ENCODE assay signal across 19 mouse cellular contexts in genomic region chr6:64304709-64305476, GRCm38 (mm10).
DNase-seq lines count a peak whose midpoint lies in the region; ATAC-seq lines count a peak whose summit lies in the region.
"Had no signal": no experiment of that assay in that cellular context is flagged by ENCODE, and none has a peak within 500 bp of the region (broad histone marks: within the 10 kb centered on the region; RNA-seq: fewer than 3 reads in every experiment).

No protein-coding gene starts in this region.

- intact Hi-C loops in gastrocnemius, postnatal 14 days (cut with DNase I; ENCODE audit: low total_unique reads) = no loop called here

- H3K27ac ChIP-seq in forebrain, embryonic 14.5 days (ENCODE audit: low read depth, low read length) = no peak overlapping the region
- H3K27ac ChIP-seq in forebrain, embryonic 12.5 days = no peak overlapping the region
- no peak overlapping the region for H3K27ac ChIP-seq in hindbrain, embryonic 11.5 days (ENCODE audit: low read depth, low read length)
- H3K27ac ChIP-seq in hindbrain, embryonic 14.5 days = no peak overlapping the region
- H3K27ac ChIP-seq in midbrain, embryonic 12.5 days (replicated peaks) = no peak overlapping the region
- H3K27ac ChIP-seq in midbrain, embryonic 10.5 days (replicated peaks) = no peak overlapping the region
- no peak overlapping the region for H3K27ac ChIP-seq in midbrain, embryonic 15.5 days
- H3K27ac ChIP-seq: embryonic facial prominence, embryonic 13.5 days; heart, embryonic 10.5 days; intestine, embryonic 15.5 days had no signal

- ATAC-seq in forebrain, embryonic 14.5 days = peak; percentile 67; the same call in 1 of the 2 replicates
- ATAC-seq in forebrain, embryonic 12.5 days (ENCODE audit: low FRiP score) = no peak
- peak; percentile 68 for ATAC-seq in hindbrain, embryonic 11.5 days (ENCODE audit: low FRiP score)
- no peak; the same call in 1 of the 2 replicates for ATAC-seq in hindbrain, embryonic 14.5 days (ENCODE audit: low FRiP score)
- ATAC-seq in midbrain, embryonic 12.5 days (ENCODE audit: low FRiP score, low read depth) = peak; percentile 88
- peak; percentile 69 for ATAC-seq in midbrain, embryonic 15.5 days (replicated peaks)
- ATAC-seq: intestine, embryonic 15.5 days had no signal

- WGBS in forebrain, embryonic 14.5 days = 73% methylated on average over 2 of the region's 2 CpGs
- 77% methylated on average over 2 of the region's 2 CpGs for WGBS in forebrain, embryonic 12.5 days
- WGBS in hindbrain, embryonic 11.5 days = 75% methylated on average over 2 of the region's 2 CpGs
- WGBS in hindbrain, embryonic 14.5 days = 73% methylated on average over 2 of the region's 2 CpGs
- WGBS in midbrain, embryonic 12.5 days = 73% methylated on average over 2 of the region's 2 CpGs
- 72% methylated on average over 2 of the region's 2 CpGs for WGBS in midbrain, embryonic 10.5 days
- 59% methylated on average over 2 of the region's 2 CpGs for WGBS in midbrain, embryonic 15.5 days

- H3K9me3 ChIP-seq in forebrain, embryonic 14.5 days (replicated peaks; ENCODE audit: control insufficient read depth, low read length) = no peaks in the 10 kb centered on the region
- H3K9me3 ChIP-seq in forebrain, embryonic 12.5 days = no peaks in the 10 kb centered on the region
- H3K9me3 ChIP-seq in hindbrain, embryonic 11.5 days (ENCODE audit: control insufficient read depth, low read length) = no peaks in the 10 kb centered on the region
- H3K9me3 ChIP-seq in hindbrain, embryonic 14.5 days (ENCODE audit: control insufficient read depth, low read length) = no peaks in the 10 kb centered on the region
- H3K9me3 ChIP-seq in midbrain, embryonic 12.5 days = no peaks in the 10 kb centered on the region
- H3K9me3 ChIP-seq in midbrain, embryonic 10.5 days (replicated peaks) = no peaks in the 10 kb centered on the region
- H3K9me3 ChIP-seq in midbrain, embryonic 15.5 days = no peaks in the 10 kb centered on the region
- H3K9me3 ChIP-seq: embryonic facial prominence, embryonic 13.5 days; heart, embryonic 10.5 days; intestine, embryonic 15.5 days had no signal

- no peak overlapping the region for H3K9ac ChIP-seq in forebrain, embryonic 14.5 days (ENCODE audit: low read length)
- H3K9ac ChIP-seq in forebrain, embryonic 12.5 days = no peak overlapping the region
- H3K9ac ChIP-seq in hindbrain, embryonic 11.5 days (ENCODE audit: low read depth, low read length) = no peak overlapping the region
- no peak overlapping the region for H3K9ac ChIP-seq in hindbrain, embryonic 14.5 days
- H3K9ac ChIP-seq in midbrain, embryonic 12.5 days (replicated peaks) = no peak overlapping the region
- no peak overlapping the region for H3K9ac ChIP-seq in midbrain, embryonic 15.5 days
- H3K9ac ChIP-seq: embryonic facial prominence, embryonic 13.5 days; intestine, embryonic 15.5 days had no signal

- no peaks in the 10 kb centered on the region for H3K4me1 ChIP-seq in forebrain, embryonic 14.5 days (ENCODE audit: control insufficient read depth, insufficient read depth, low read length)
- no peaks in the 10 kb centered on the region for H3K4me1 ChIP-seq in forebrain, embryonic 12.5 days
- H3K4me1 ChIP-seq in hindbrain, embryonic 11.5 days (replicated peaks; ENCODE audit: control insufficient read depth, insufficient read depth, low read length) = no peaks in the 10 kb centered on the region
- H3K4me1 ChIP-seq in hindbrain, embryonic 14.5 days (replicated peaks; ENCODE audit: control insufficient read depth, insufficient read depth, low read length) = no peaks in the 10 kb centered on the region
- peaks cover 5% of the 10 kb centered on the region; the same call in 1 of the 2 replicates for H3K4me1 ChIP-seq in midbrain, embryonic 12.5 days
- H3K4me1 ChIP-seq in midbrain, embryonic 10.5 days = peaks cover 7% of the 10 kb centered on the region
- peaks cover 3% of the 10 kb centered on the region; the same call in 1 of the 2 replicates for H3K4me1 ChIP-seq in midbrain, embryonic 15.5 days
- H3K4me1 ChIP-seq: embryonic facial prominence, embryonic 13.5 days; heart, embryonic 10.5 days; intestine, embryonic 15.5 days had no signal

- no peak overlapping the region for H3K4me2 ChIP-seq in forebrain, embryonic 14.5 days (ENCODE audit: low read length)
- H3K4me2 ChIP-seq in forebrain, embryonic 12.5 days = no peak overlapping the region
- no peak overlapping the region for H3K4me2 ChIP-seq in hindbrain, embryonic 11.5 days (replicated peaks; ENCODE audit: low read depth, low read length)
- no peak overlapping the region for H3K4me2 ChIP-seq in hindbrain, embryonic 14.5 days (replicated peaks)
- no peak overlapping the region for H3K4me2 ChIP-seq in midbrain, embryonic 12.5 days (replicated peaks)
- no peak overlapping the region for H3K4me2 ChIP-seq in midbrain, embryonic 15.5 days
- H3K4me2 ChIP-seq: embryonic facial prominence, embryonic 13.5 days; intestine, embryonic 15.5 days had no signal

- DNase-seq in forebrain, embryonic 14.5 days (ENCODE audit: low spot score) = peak; percentile 56
- DNase-seq in hindbrain, embryonic 11.5 days (ENCODE audit: low spot score) = peak; percentile 5
- DNase-seq in hindbrain, embryonic 14.5 days (ENCODE audit: low spot score) = no peak
- DNase-seq in midbrain, embryonic 10.5 days (ENCODE audit: low spot score) = no peak
- DNase-seq in gastrocnemius, postnatal 14 days = no peak
- DNase-seq: adrenal gland, postnatal 10 days; cerebellum, adult 11-12 months; cerebellum, adult 9-10 months; cerebellum, postnatal 25 days; gastrocnemius, postnatal 25 days; heart, postnatal 10 days; heart, postnatal 4 days; kidney, adult 18-20 months had no signal

- H3K36me3 ChIP-seq in forebrain, embryonic 14.5 days (ENCODE audit: control insufficient read depth, insufficient read depth, low read length) = no peaks in the 10 kb centered on the region
- no peaks in the 10 kb centered on the region for H3K36me3 ChIP-seq in forebrain, embryonic 12.5 days (replicated peaks)
- no peaks in the 10 kb centered on the region for H3K36me3 ChIP-seq in hindbrain, embryonic 11.5 days (ENCODE audit: control insufficient read depth, insufficient read depth, low read length)
- H3K36me3 ChIP-seq in hindbrain, embryonic 14.5 days (replicated peaks; ENCODE audit: control insufficient read depth, insufficient read depth) = no peaks in the 10 kb centered on the region
- H3K36me3 ChIP-seq in midbrain, embryonic 12.5 days = no peaks in the 10 kb centered on the region
- no peaks in the 10 kb centered on the region for H3K36me3 ChIP-seq in midbrain, embryonic 10.5 days
- no peaks in the 10 kb centered on the region for H3K36me3 ChIP-seq in midbrain, embryonic 15.5 days (replicated peaks)
- H3K36me3 ChIP-seq: embryonic facial prominence, embryonic 13.5 days; heart, embryonic 10.5 days; intestine, embryonic 15.5 days had no signal

- H3K27me3 ChIP-seq in forebrain, embryonic 14.5 days (replicated peaks; ENCODE audit: control insufficient read depth, insufficient read depth, low read length) = no peaks in the 10 kb centered on the region
- no peaks in the 10 kb centered on the region for H3K27me3 ChIP-seq in forebrain, embryonic 12.5 days
- H3K27me3 ChIP-seq in hindbrain, embryonic 11.5 days (ENCODE audit: control insufficient read depth, insufficient read depth, low read length) = no peaks in the 10 kb centered on the region
- no peaks in the 10 kb centered on the region for H3K27me3 ChIP-seq in hindbrain, embryonic 14.5 days (ENCODE audit: control insufficient read depth, insufficient read depth, low read length)
- no peaks in the 10 kb centered on the region for H3K27me3 ChIP-seq in midbrain, embryonic 12.5 days
- H3K27me3 ChIP-seq in midbrain, embryonic 10.5 days (ENCODE audit: low read depth, poor library complexity, severe bottlenecking) = no peaks in the 10 kb centered on the region
- H3K27me3 ChIP-seq in midbrain, embryonic 15.5 days (replicated peaks) = no peaks in the 10 kb centered on the region
- H3K27me3 ChIP-seq: embryonic facial prominence, embryonic 13.5 days; intestine, embryonic 15.5 days had no signal

- H3K4me3 ChIP-seq in forebrain, embryonic 14.5 days (ENCODE audit: low read depth, low read length) = no peak overlapping the region
- no peak overlapping the region for H3K4me3 ChIP-seq in forebrain, embryonic 12.5 days (replicated peaks)
- no peak overlapping the region for H3K4me3 ChIP-seq in hindbrain, embryonic 11.5 days (ENCODE audit: low read depth, low read length)
- H3K4me3 ChIP-seq in hindbrain, embryonic 14.5 days (replicated peaks; ENCODE audit: low read length) = no peak overlapping the region
- H3K4me3 ChIP-seq in midbrain, embryonic 12.5 days = no peak overlapping the region
- no peak overlapping the region for H3K4me3 ChIP-seq in midbrain, embryonic 10.5 days
- H3K4me3 ChIP-seq in midbrain, embryonic 15.5 days = no peak overlapping the region
- H3K4me3 ChIP-seq: embryonic facial prominence, embryonic 13.5 days; heart, embryonic 10.5 days; intestine, embryonic 15.5 days had no signal

Comparison
In these comparisons a context has a peak if more than half of its experiments do, and no peak if none do; other contexts are left out.
1. ATAC-seq: peak in forebrain, embryonic 14.5 days (single experiment), hindbrain, embryonic 11.5 days (single experiment), midbrain, embryonic 12.5 days (single experiment) and midbrain, embryonic 15.5 days (single experiment); none in forebrain, embryonic 12.5 days (single experiment) and hindbrain, embryonic 14.5 days (single experiment).
2. DNase-seq: peak in forebrain, embryonic 14.5 days (single experiment) and hindbrain, embryonic 11.5 days (single experiment); none in hindbrain, embryonic 14.5 days (single experiment), midbrain, embryonic 10.5 days (single experiment) and gastrocnemius, postnatal 14 days (single experiment).